8 mouse cellular contexts compared by ENCODE assay signal in the genomic region with DNA sequence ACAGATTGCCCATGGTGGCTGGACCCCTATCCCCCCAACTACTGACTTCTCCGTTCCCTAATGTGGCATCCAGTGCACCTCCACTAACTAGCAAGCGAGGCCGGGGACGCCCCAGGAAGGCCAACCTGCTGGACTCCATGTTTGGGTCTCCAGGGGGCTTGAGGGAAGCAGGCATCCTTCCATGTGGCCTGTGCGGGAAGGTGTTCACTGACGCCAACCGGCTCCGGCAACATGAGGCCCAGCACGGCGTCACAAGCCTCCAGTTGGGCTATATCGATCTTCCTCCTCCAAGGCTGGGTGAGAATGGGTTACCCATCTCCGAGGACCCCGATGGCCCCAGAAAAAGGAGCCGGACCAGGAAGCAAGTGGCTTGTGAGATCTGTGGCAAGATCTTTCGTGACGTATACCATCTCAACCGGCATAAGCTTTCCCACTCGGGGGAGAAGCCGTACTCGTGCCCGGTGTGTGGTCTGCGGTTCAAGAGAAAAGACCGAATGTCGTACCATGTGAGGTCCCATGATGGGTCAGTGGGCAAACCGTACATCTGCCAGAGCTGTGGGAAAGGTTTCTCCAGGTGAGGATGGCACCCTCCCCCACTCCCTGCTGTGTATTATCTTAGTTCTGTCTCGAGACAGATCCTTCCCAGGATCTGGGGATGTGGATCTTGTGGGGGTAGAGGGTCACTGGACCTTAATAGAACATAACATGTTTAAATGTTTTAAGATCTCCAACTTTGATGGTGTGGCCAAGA. TPM values are rescaled to one million over a fixed set of nuclear protein-coding genes. Genes with fewer than 3 reads are reported as not detected.
DNase-seq lines count a peak whose midpoint lies in the region; ATAC-seq and TF ChIP-seq lines count a peak whose summit lies in the region.

No protein-coding gene starts in this region.

- no peak for TF ChIP-seq CTCF in bone marrow, adult 2 months (IDR thresholded peaks at IDR 0.05; ENCODE audit: control insufficient read depth, insufficient read depth, low read length)

- H3K9me3 ChIP-seq in midbrain, embryonic 15.5 days = no peaks in the 10 kb centered on the region

- no peaks in the 10 kb centered on the region for H3K27me3 ChIP-seq in midbrain, embryonic 15.5 days (replicated peaks)

- peaks cover 17% of the 10 kb centered on the region; the same call in 1 of the 2 replicates for H3K36me3 ChIP-seq in midbrain, embryonic 15.5 days (replicated peaks)

- no peaks in the 10 kb centered on the region; the same call in 1 of the 2 replicates for H3K4me1 ChIP-seq in bone marrow, adult 2 months (ENCODE audit: control insufficient read depth, insufficient read depth, low read length)
- peaks cover 66% of the 10 kb centered on the region for H3K4me1 ChIP-seq in midbrain, embryonic 15.5 days

- under 1% methylated on average over 26 of the region's 26 CpGs for WGBS in bone marrow, adult 2 months
- under 1% methylated on average over 26 of the region's 26 CpGs for WGBS in midbrain, embryonic 15.5 days

- H3K4me3 ChIP-seq in bone marrow, adult 2 months (replicated peaks; ENCODE audit: control insufficient read depth, low read depth, low read length) = peak overlapping the region; percentile 88
- peak overlapping the region; percentile 50 for H3K4me3 ChIP-seq in midbrain, embryonic 15.5 days

- peak overlapping the region; percentile 85 for H3K4me2 ChIP-seq in midbrain, embryonic 15.5 days

- H3K27ac ChIP-seq in bone marrow, adult 2 months (ENCODE audit: control insufficient read depth, insufficient read depth, low read depth, low read length, poor library complexity) = peak overlapping the region; percentile 98
- H3K27ac ChIP-seq in midbrain, embryonic 15.5 days = peak overlapping the region; percentile 99

- peak; percentile 40 to 50 for DNase-seq in layer of hippocampus, postnatal 10 days (ENCODE audit: low spot score in 2 of 2)
- DNase-seq in layer of hippocampus, adult 9-11 months = no peak
- peak; percentile 40 for DNase-seq in kidney, postnatal 10 days
- DNase-seq in thymus, postnatal 4 days = peak; percentile 64
- DNase-seq in adrenal gland, adult 8-10 months = no peak

- peak; percentile 29 for ATAC-seq in granulocyte monocyte progenitor cell, adult 5-6 weeks (replicated peaks; ENCODE audit: poor library complexity, severe bottlenecking)
- no peak for ATAC-seq in midbrain, embryonic 15.5 days (replicated peaks)

- 0 out of 2 replicates have a peak, but pooled peaks have one; percentile 33 for TF ChIP-seq POLR2A in bone marrow, adult 2 months (IDR thresholded peaks at IDR 0.05; ENCODE audit: borderline replicate concordance, control insufficient read depth, low read depth, low read length)

- peak overlapping the region; percentile 55 for H3K9ac ChIP-seq in midbrain, embryonic 15.5 days

RNA-seq across cellular contexts. Expression of gene Patz1, which starts 2.8 kb away (rescaled TPM):
- 10 to 100 TPM; 54.0 to 57.7 TPM for total RNA-seq in layer of hippocampus, postnatal 10 days (2021)
- 33.6 and 53.9 TPM in 2 replicates for polyA plus RNA-seq in bone marrow, adult 2 months (2011; ENCODE audit: insufficient read depth, insufficient read length, low replicate concordance, missing spikeins)
- 98.0 and 105 TPM in 2 replicates for total RNA-seq in granulocyte monocyte progenitor cell, adult 5-6 weeks (2014; fragmentation: Nextera tagmentation)
- total RNA-seq in granulocyte monocyte progenitor cell, adult 5-6 weeks (2017) = 65.0 and 73.9 TPM in 2 replicates
- 60.9 and 63.2 TPM in 2 replicates for polyA plus RNA-seq in midbrain, embryonic 15.5 days (2015; fragmentation: Nextera tagmentation; extraction: Ambion mirVana)
- 10 to 100 TPM; 31.9 to 47.9 (median 40.5) TPM for total RNA-seq in adrenal gland, adult 8-10 months (2022)

RNA-seq across cellular contexts. Expression of gene Drg1, which starts 25.3 kb away (rescaled TPM):
- 10 to 100 TPM; 94.5 to 98.3 TPM for total RNA-seq in layer of hippocampus, postnatal 10 days (2021)
- polyA plus RNA-seq in bone marrow, adult 2 months (2011; ENCODE audit: insufficient read depth, insufficient read length, low replicate concordance, missing spikeins) = 50.8 and 78.5 TPM in 2 replicates
- total RNA-seq in granulocyte monocyte progenitor cell, adult 5-6 weeks (2014; fragmentation: Nextera tagmentation) = 132 and 172 TPM in 2 replicates
- total RNA-seq in granulocyte monocyte progenitor cell, adult 5-6 weeks (2017) = 229 and 265 TPM in 2 replicates
- polyA plus RNA-seq in midbrain, embryonic 15.5 days (2015; fragmentation: Nextera tagmentation; extraction: Ambion mirVana) = 215 and 221 TPM in 2 replicates
- total RNA-seq in adrenal gland, adult 8-10 months (2022) = 100 to 1,000 TPM; 104 to 111 (median 110) TPM

RNA-seq across cellular contexts. Expression of gene Pik3ip1, which starts 38.7 kb away (rescaled TPM):
- total RNA-seq in layer of hippocampus, postnatal 10 days (2021) = 10 to 100 TPM; 27.0 to 27.4 TPM
- polyA plus RNA-seq in bone marrow, adult 2 months (2011; ENCODE audit: insufficient read depth, insufficient read length, low replicate concordance, missing spikeins) = 11.6 and 29.7 TPM in 2 replicates
- 30.2 and 35.9 TPM in 2 replicates for total RNA-seq in granulocyte monocyte progenitor cell, adult 5-6 weeks (2014; fragmentation: Nextera tagmentation)
- 44.8 and 63.1 TPM in 2 replicates for total RNA-seq in granulocyte monocyte progenitor cell, adult 5-6 weeks (2017)
- 26.5 and 26.6 TPM in 2 replicates for polyA plus RNA-seq in midbrain, embryonic 15.5 days (2015; fragmentation: Nextera tagmentation; extraction: Ambion mirVana)
- 10 to 100 TPM; 17.2 to 28.2 (median 25.1) TPM for total RNA-seq in adrenal gland, adult 8-10 months (2022)

Comparison
In these comparisons a context has a peak if more than half of its experiments do, and no peak if none do; other contexts are left out.
1. DNase-seq: peak in layer of hippocampus, postnatal 10 days (2 of 2), kidney, postnatal 10 days (single experiment) and thymus, postnatal 4 days (single experiment); none in layer of hippocampus, adult 9-11 months (single experiment) and adrenal gland, adult 8-10 months (single experiment).